Mouse (Mus musculus): ENCODE measurements at regions not wholly inside any gene's neighbourhood (a gene's known extent, or its start where the extent isn't known, plus 50 kb on each side); places are given as distances from the start of the nearest gene placed in this dataset.

DNA sequence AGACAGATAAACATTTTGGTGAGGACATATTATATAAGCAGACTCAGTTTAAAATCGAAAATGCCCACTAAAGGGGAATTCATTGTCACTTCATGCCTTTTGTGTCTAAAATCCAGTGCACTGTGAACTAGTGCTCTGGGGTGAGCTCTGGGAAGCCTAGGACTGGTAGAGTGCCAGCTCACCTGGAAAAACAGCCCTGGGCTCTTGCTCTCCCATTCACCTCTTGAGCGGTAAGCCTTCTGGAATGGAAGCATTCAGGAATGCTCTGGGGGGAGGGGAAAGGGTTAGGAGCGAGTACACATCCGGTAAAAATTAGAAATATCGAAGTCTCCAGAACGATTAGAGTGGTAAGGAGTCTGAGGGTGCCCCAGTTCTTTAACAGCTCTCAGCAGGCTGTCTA, 53.4 kb upstream of the Tbl1xr1 start:
- no peaks in the 10 kb centered on the region for H3K36me3 ChIP-seq (ENCODE audit: control insufficient read depth, insufficient read depth)
- no peaks in the 10 kb centered on the region for H3K27me3 ChIP-seq (ENCODE audit: control insufficient read depth, insufficient read depth, insufficient read length)
- H3ac ChIP-seq (ENCODE audit: control insufficient read depth, insufficient read length) = no peak overlapping the region
- TF ChIP-seq TCF3 (IDR thresholded peaks at IDR 0.05; ENCODE audit: insufficient read length, low read depth) (no peak), POLR2A (IDR thresholded peaks at IDR 0.05; ENCODE audit: insufficient read length, low read depth) (no peak), REST (IDR thresholded peaks at IDR 0.05; ENCODE audit: insufficient read depth, insufficient read length) (no peak), CEBPB (IDR thresholded peaks at IDR 0.05; ENCODE audit: insufficient read depth, poor library complexity, severe bottlenecking) (no peak), USF1 (IDR thresholded peaks at IDR 0.05; ENCODE audit: low read depth) (no peak)
- no peaks in the 10 kb centered on the region for H3K79me2 ChIP-seq (ENCODE audit: control insufficient read depth, insufficient read depth)
- H3K4me3 ChIP-seq = no peak overlapping the region
- no peak overlapping the region for H3K4me2 ChIP-seq (ENCODE audit: low read depth)

DNA sequence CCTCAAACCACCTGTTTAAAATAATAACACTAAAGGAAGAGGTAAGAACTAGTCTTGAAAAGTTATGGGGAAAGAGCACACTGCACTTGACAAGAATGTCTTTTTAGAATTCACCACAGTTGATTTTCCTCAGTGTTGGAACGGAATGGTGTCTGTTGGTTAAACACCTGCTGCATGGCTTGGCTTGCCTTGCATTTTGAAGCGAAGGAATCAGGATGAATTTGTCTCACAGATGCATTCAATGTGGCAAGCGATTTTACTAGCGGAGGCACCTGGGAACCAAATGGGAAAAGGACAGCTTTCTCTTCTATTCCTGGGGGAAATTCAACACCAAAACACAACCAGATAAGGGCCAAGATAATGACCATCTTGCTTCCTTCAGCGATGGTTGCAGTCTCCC, 52.9 kb upstream of the Tbl1xr1 start:
- no peak overlapping the region for H3K4me3 ChIP-seq
- no peaks in the 10 kb centered on the region for H3K27me3 ChIP-seq (ENCODE audit: control insufficient read depth, insufficient read depth, insufficient read length)
- no peak overlapping the region for H3K4me2 ChIP-seq (ENCODE audit: low read depth)
- H3K79me2 ChIP-seq (ENCODE audit: control insufficient read depth, insufficient read depth) = no peaks in the 10 kb centered on the region
- no peaks in the 10 kb centered on the region for H3K36me3 ChIP-seq (ENCODE audit: control insufficient read depth, insufficient read depth)
- H3ac ChIP-seq (ENCODE audit: control insufficient read depth, insufficient read length) = no peak overlapping the region
- TF ChIP-seq MAX (IDR thresholded peaks at IDR 0.05; ENCODE audit: low read depth) = no peak
- TF ChIP-seq TCF12 (IDR thresholded peaks at IDR 0.05; ENCODE audit: insufficient read depth, poor library complexity, severe bottlenecking) = no peak
- TF ChIP-seq E2F4 (IDR thresholded peaks at IDR 0.05; ENCODE audit: insufficient read depth) = no peak
- no peak for TF ChIP-seq REST (IDR thresholded peaks at IDR 0.05; ENCODE audit: insufficient read depth, insufficient read length)
- no peak for TF ChIP-seq CEBPB (IDR thresholded peaks at IDR 0.05; ENCODE audit: insufficient read depth, poor library complexity, severe bottlenecking)
- TF ChIP-seq SRF (IDR thresholded peaks at IDR 0.05; ENCODE audit: control insufficient read depth, insufficient read length, low read depth) = no peak
- TF ChIP-seq TCF3 (IDR thresholded peaks at IDR 0.05; ENCODE audit: insufficient read length, low read depth) = no peak
- TF ChIP-seq USF1 (IDR thresholded peaks at IDR 0.05; ENCODE audit: low read depth) = no peak
- no peak for TF ChIP-seq POLR2A (IDR thresholded peaks at IDR 0.05; ENCODE audit: insufficient read length, low read depth)
- no peak for TF ChIP-seq POLR2AphosphoS2 (IDR thresholded peaks at IDR 0.05; ENCODE audit: insufficient read length, low read depth)
- no peak for TF ChIP-seq MYOD1 (IDR thresholded peaks at IDR 0.05; ENCODE audit: control insufficient read depth in 1 of 3, insufficient read length in 2 of 3, low read depth in 2 of 3)

- no peaks in the 10 kb centered on the region for H3K27me3 ChIP-seq (ENCODE audit: control insufficient read depth, insufficient read depth, insufficient read length)
These were observed 52.3 kb upstream of the Tbl1xr1 start for GRCm38 (mm10) chr3:22024200-22024599.

GRCm38 (mm10) chr3:22025119-22025518, 51.3 kb upstream of the Tbl1xr1 start:
- no peak for TF ChIP-seq TCF12 (IDR thresholded peaks at IDR 0.05; ENCODE audit: insufficient read depth, poor library complexity, severe bottlenecking)
- no peak for TF ChIP-seq E2F4 (IDR thresholded peaks at IDR 0.05; ENCODE audit: insufficient read depth)
- no peak for TF ChIP-seq USF1 (IDR thresholded peaks at IDR 0.05; ENCODE audit: low read depth)
- TF ChIP-seq MAX (IDR thresholded peaks at IDR 0.05; ENCODE audit: low read depth) = no peak
- TF ChIP-seq CEBPB (IDR thresholded peaks at IDR 0.05; ENCODE audit: insufficient read depth, poor library complexity, severe bottlenecking) = no peak
- no peak for TF ChIP-seq POLR2A (IDR thresholded peaks at IDR 0.05; ENCODE audit: insufficient read length, low read depth)
- TF ChIP-seq POLR2AphosphoS2 (IDR thresholded peaks at IDR 0.05; ENCODE audit: insufficient read length, low read depth) = no peak
- TF ChIP-seq MYOG (IDR thresholded peaks at IDR 0.05; ENCODE audit: control insufficient read depth in 1 of 3, insufficient read depth in 1 of 3, insufficient read length in 2 of 3, low read depth in 2 of 3) = no peak
- H3K4me3 ChIP-seq = no peak overlapping the region
- no peaks in the 10 kb centered on the region for H3K36me3 ChIP-seq (ENCODE audit: control insufficient read depth, insufficient read depth)
- no peaks in the 10 kb centered on the region for H3K79me2 ChIP-seq (ENCODE audit: control insufficient read depth, insufficient read depth)
- H3ac ChIP-seq (ENCODE audit: control insufficient read depth, insufficient read length) = no peak overlapping the region
- H3K4me2 ChIP-seq (ENCODE audit: low read depth) = no peak overlapping the region
- no peaks in the 10 kb centered on the region for H3K27me3 ChIP-seq (ENCODE audit: control insufficient read depth, insufficient read depth, insufficient read length)

More at GRCm38 (mm10) chr3:22024200-22024599, 52.3 kb upstream of the Tbl1xr1 start:
- H3K4me2 ChIP-seq (ENCODE audit: low read depth) = no peak overlapping the region
- TF ChIP-seq REST (IDR thresholded peaks at IDR 0.05; ENCODE audit: insufficient read depth, insufficient read length) (no peak), TCF3 (IDR thresholded peaks at IDR 0.05; ENCODE audit: insufficient read length, low read depth) (no peak), SRF (IDR thresholded peaks at IDR 0.05; ENCODE audit: control insufficient read depth, insufficient read length, low read depth) (no peak), POLR2AphosphoS2 (IDR thresholded peaks at IDR 0.05; ENCODE audit: insufficient read length, low read depth) (no peak), CEBPB (IDR thresholded peaks at IDR 0.05; ENCODE audit: insufficient read depth, poor library complexity, severe bottlenecking) (no peak), POLR2A (IDR thresholded peaks at IDR 0.05; ENCODE audit: insufficient read length, low read depth) (no peak), MAX (IDR thresholded peaks at IDR 0.05; ENCODE audit: low read depth) (no peak), USF1 (IDR thresholded peaks at IDR 0.05; ENCODE audit: low read depth) (no peak), E2F4 (IDR thresholded peaks at IDR 0.05; ENCODE audit: insufficient read depth) (no peak)
- H3K4me3 ChIP-seq = no peak overlapping the region
- no peaks in the 10 kb centered on the region for H3K36me3 ChIP-seq (ENCODE audit: control insufficient read depth, insufficient read depth)
- H3K79me2 ChIP-seq (ENCODE audit: control insufficient read depth, insufficient read depth) = no peaks in the 10 kb centered on the region
- H3ac ChIP-seq (ENCODE audit: control insufficient read depth, insufficient read length) = no peak overlapping the region

GRCm38 (mm10) chr3:22025615-22026014, 50.8 kb upstream of the Tbl1xr1 start:
- TF ChIP-seq USF1 (IDR thresholded peaks at IDR 0.05; ENCODE audit: low read depth) (no peak), REST (IDR thresholded peaks at IDR 0.05; ENCODE audit: insufficient read depth, insufficient read length) (no peak), E2F4 (IDR thresholded peaks at IDR 0.05; ENCODE audit: insufficient read depth) (no peak), POLR2A (IDR thresholded peaks at IDR 0.05; ENCODE audit: insufficient read length, low read depth) (no peak), MYOG (IDR thresholded peaks at IDR 0.05; ENCODE audit: control insufficient read depth in 1 of 3, insufficient read depth in 1 of 3, insufficient read length in 2 of 3, low read depth in 2 of 3) (no peak), TCF12 (IDR thresholded peaks at IDR 0.05; ENCODE audit: insufficient read depth, poor library complexity, severe bottlenecking) (no peak), CEBPB (IDR thresholded peaks at IDR 0.05; ENCODE audit: insufficient read depth, poor library complexity, severe bottlenecking) (no peak), MYOD1 (IDR thresholded peaks at IDR 0.05; ENCODE audit: control insufficient read depth in 1 of 3, insufficient read length in 2 of 3, low read depth in 2 of 3) (no peak), TCF3 (IDR thresholded peaks at IDR 0.05; ENCODE audit: insufficient read length, low read depth) (no peak), POLR2AphosphoS2 (IDR thresholded peaks at IDR 0.05; ENCODE audit: insufficient read length, low read depth) (no peak), MAX (IDR thresholded peaks at IDR 0.05; ENCODE audit: low read depth) (no peak), SRF (IDR thresholded peaks at IDR 0.05; ENCODE audit: control insufficient read depth, insufficient read length, low read depth) (no peak)
- no peaks in the 10 kb centered on the region for H3K36me3 ChIP-seq (ENCODE audit: control insufficient read depth, insufficient read depth)
- H3ac ChIP-seq (ENCODE audit: control insufficient read depth, insufficient read length) = no peak overlapping the region
- no peaks in the 10 kb centered on the region for H3K79me2 ChIP-seq (ENCODE audit: control insufficient read depth, insufficient read depth)
- no peak overlapping the region for H3K4me2 ChIP-seq (ENCODE audit: low read depth)
- H3K27me3 ChIP-seq (ENCODE audit: control insufficient read depth, insufficient read depth, insufficient read length) = no peaks in the 10 kb centered on the region
- no peak overlapping the region for H3K4me3 ChIP-seq
